Mouse (Mus musculus): ENCODE data around the gene Clcn2.

Clcn2 gene

GRCm38 (mm10) chr16:20702522-20702893, 15.0 kb downstream of the Clcn2 start:
- DNase-seq (ENCODE audit: inconsistent age in 2 of 2, low spot score in 1 of 2): peak; percentile 90 to 96

GRCm38 (mm10) chr16:20701729-20702521, 15.6 kb downstream of the Clcn2 start:
- DNase-seq (ENCODE audit: inconsistent age in 2 of 2, low spot score in 1 of 2): peak in 1 of 2 experiments; percentile 22

GRCm38 (mm10) chr16:20701316-20701715, 16.2 kb downstream of the Clcn2 start:
- no peak for DNase-seq (ENCODE audit: inconsistent age in 2 of 2, low spot score in 1 of 2)

- no peak for DNase-seq (ENCODE audit: inconsistent age in 2 of 2, low spot score in 1 of 2)
Measured at GRCm38 (mm10) chr16:20700036-20700435, 17.5 kb downstream of the Clcn2 start.

- DNase-seq (ENCODE audit: inconsistent age in 2 of 2, low spot score in 1 of 2): peak; percentile 29 to 67
Measured at GRCm38 (mm10) chr16:20699266-20699665, 18.3 kb downstream of the Clcn2 start.

GRCm38 (mm10) chr16:20695622-20696323, 21.8 kb downstream of the Clcn2 start:
- peak; percentile 89 to 94 for DNase-seq (ENCODE audit: inconsistent age in 2 of 2, low spot score in 1 of 2)

- peak; percentile 41 to 65 for DNase-seq (ENCODE audit: inconsistent age in 2 of 2, low spot score in 1 of 2)
Measured at GRCm38 (mm10) chr16:20694781-20695180, 22.8 kb downstream of the Clcn2 start.

GRCm38 (mm10) chr16:20693111-20693701, 24.3 kb downstream of the Clcn2 start, which contains the start of gene Fam131a:
Gene Fam131a (plus strand): TSS chr16:20693241.
- peak; percentile 94 to 97 for DNase-seq (ENCODE audit: inconsistent age in 2 of 2, low spot score in 1 of 2)

- DNase-seq (ENCODE audit: inconsistent age in 2 of 2, low spot score in 1 of 2): peak; percentile 33 to 60
Measured at GRCm38 (mm10) chr16:20692241-20692965, 25.1 kb downstream of the Clcn2 start.

GRCm38 (mm10) chr16:20691617-20692016, 25.9 kb downstream of the Clcn2 start:
- DNase-seq (ENCODE audit: inconsistent age in 2 of 2, low spot score in 1 of 2): no peak

- no peak for DNase-seq (ENCODE audit: inconsistent age in 2 of 2, low spot score in 1 of 2)
Measured at GRCm38 (mm10) chr16:20690774-20691173, 26.8 kb downstream of the Clcn2 start.

GRCm38 (mm10) chr16:20677974-20678675, 39.4 kb downstream of the Clcn2 start:
- DNase-seq (ENCODE audit: inconsistent age in 2 of 2, low spot score in 1 of 2): peak; percentile 95 to 97

GRCm38 (mm10) chr16:20677380-20677779, 40.2 kb downstream of the Clcn2 start:
- DNase-seq (ENCODE audit: inconsistent age in 2 of 2, low spot score in 1 of 2): no peak

- no peak for DNase-seq (ENCODE audit: inconsistent age in 2 of 2, low spot score in 1 of 2)
Measured at GRCm38 (mm10) chr16:20676702-20677101, 40.8 kb downstream of the Clcn2 start.

- DNase-seq (ENCODE audit: inconsistent age in 2 of 2, low spot score in 1 of 2): no peak
Measured at GRCm38 (mm10) chr16:20675213-20675612, 42.3 kb downstream of the Clcn2 start.

- DNase-seq (ENCODE audit: inconsistent age in 2 of 2, low spot score in 1 of 2): peak; percentile 62 to 84
Measured at GRCm38 (mm10) chr16:20673706-20674303, 43.7 kb downstream of the Clcn2 start.

GRCm38 (mm10) chr16:20672965-20673705, 44.4 kb downstream of the Clcn2 start:
- peak in 1 of 2 experiments; percentile 79 for DNase-seq (ENCODE audit: inconsistent age in 2 of 2, low spot score in 1 of 2)

- peak; percentile 99 for DNase-seq (ENCODE audit: inconsistent age in 2 of 2, low spot score in 1 of 2)
Measured at GRCm38 (mm10) chr16:20672500-20672902, 45.0 kb downstream of the Clcn2 start.

GRCm38 (mm10) chr16:20671886-20672285, 45.7 kb downstream of the Clcn2 start:
- DNase-seq (ENCODE audit: inconsistent age in 2 of 2, low spot score in 1 of 2): peak; percentile 30 to 58
